Comparison of ENCODE assay signal across 9 mouse cellular contexts in genomic region chr7:37336171-37336850, GRCm38 (mm10).
DNase-seq lines count a peak whose midpoint lies in the region; ATAC-seq and TF ChIP-seq lines count a peak whose summit lies in the region.
"Had no signal": no experiment of that assay in that cellular context is flagged by ENCODE, and none has a peak within 500 bp of the region (broad histone marks: within the 10 kb centered on the region; RNA-seq: fewer than 3 reads in every experiment).

No protein-coding gene starts in this region.

- H3K27ac ChIP-seq in kidney, postnatal 0 days: no peak overlapping the region
- H3K27ac ChIP-seq in forebrain, embryonic 10.5 days: peak overlapping the region; percentile 83
- no peak overlapping the region for H3K27ac ChIP-seq in intestine, embryonic 16.5 days (ENCODE audit: low read length)
- H3K27ac ChIP-seq in neural tube, embryonic 15.5 days (replicated peaks): peak overlapping the region; percentile 82

- H3K9ac ChIP-seq in kidney, postnatal 0 days (ENCODE audit: low read depth, low read length): 0 out of 2 replicates have a peak overlapping the region, but pooled peaks have one; percentile 37
- peak overlapping the region; percentile 59 for H3K9ac ChIP-seq in intestine, embryonic 16.5 days (ENCODE audit: low read depth, low read length)
- peak overlapping the region; percentile 33; the same call in 1 of the 2 replicates for H3K9ac ChIP-seq in neural tube, embryonic 15.5 days (replicated peaks)

- H3K4me2 ChIP-seq in kidney, postnatal 0 days (ENCODE audit: low read length): peak overlapping the region; percentile 79
- H3K4me2 ChIP-seq in intestine, embryonic 16.5 days (ENCODE audit: low read depth, low read length): peak overlapping the region; percentile 71
- H3K4me2 ChIP-seq in neural tube, embryonic 15.5 days: peak overlapping the region; percentile 68

- no peaks in the 10 kb centered on the region for H3K9me3 ChIP-seq in kidney, postnatal 0 days (replicated peaks; ENCODE audit: low read length)
- 0 out of 2 replicates have a peak, but pooled peaks cover 4% of the 10 kb centered on the region for H3K9me3 ChIP-seq in forebrain, embryonic 10.5 days
- no peaks in the 10 kb centered on the region for H3K9me3 ChIP-seq in intestine, embryonic 16.5 days (ENCODE audit: control insufficient read depth, low read length)
- no peaks in the 10 kb centered on the region for H3K9me3 ChIP-seq in neural tube, embryonic 15.5 days (replicated peaks)

- peak overlapping the region; percentile 36 for H3K4me3 ChIP-seq in kidney, postnatal 0 days (replicated peaks; ENCODE audit: low read depth, low read length)
- H3K4me3 ChIP-seq in forebrain, embryonic 10.5 days: peak overlapping the region; percentile 51
- H3K4me3 ChIP-seq in intestine, embryonic 16.5 days (ENCODE audit: low read length): peak overlapping the region; percentile 39
- H3K4me3 ChIP-seq in neural tube, embryonic 15.5 days (replicated peaks): peak overlapping the region; percentile 36

- H3K4me1 ChIP-seq in kidney, postnatal 0 days (replicated peaks; ENCODE audit: insufficient read depth, low read length): peaks cover 12% of the 10 kb centered on the region; the same call in 1 of the 2 replicates
- peaks cover 56% of the 10 kb centered on the region for H3K4me1 ChIP-seq in forebrain, embryonic 10.5 days
- H3K4me1 ChIP-seq in intestine, embryonic 16.5 days (ENCODE audit: control insufficient read depth, insufficient read depth, low read length): peaks cover 11% of the 10 kb centered on the region; the same call in 1 of the 2 replicates
- peaks cover 46% of the 10 kb centered on the region for H3K4me1 ChIP-seq in neural tube, embryonic 15.5 days

- DNase-seq in kidney, postnatal 0 days (ENCODE audit: low spot score): no peak
- DNase-seq in kidney, adult 8-10 months: no peak
- no peak for DNase-seq in forebrain, embryonic 10.5 days (ENCODE audit: extremely low spot score, low spot score)
- DNase-seq in thymus, postnatal 14 days: no peak
- DNase-seq in spleen, postnatal 4 days (ENCODE audit: low spot score in 2 of 2): no peak
- DNase-seq in spleen, postnatal 10 days (ENCODE audit: low spot score in 2 of 2): no peak
- DNase-seq: thymus, postnatal 36 days had no signal

- ATAC-seq in kidney, postnatal 0 days (replicated peaks; ENCODE audit: low FRiP score, low read depth): no peak
- no peak for ATAC-seq in intestine, embryonic 16.5 days
- peak; percentile 35 for ATAC-seq in neural tube, embryonic 15.5 days (ENCODE audit: low FRiP score)

- no peaks in the 10 kb centered on the region for H3K36me3 ChIP-seq in kidney, postnatal 0 days (ENCODE audit: insufficient read depth, low read length)
- H3K36me3 ChIP-seq in forebrain, embryonic 10.5 days (replicated peaks): no peaks in the 10 kb centered on the region
- no peaks in the 10 kb centered on the region for H3K36me3 ChIP-seq in intestine, embryonic 16.5 days (ENCODE audit: control insufficient read depth, insufficient read depth, low read length)
- no peaks in the 10 kb centered on the region for H3K36me3 ChIP-seq in neural tube, embryonic 15.5 days

- 16% methylated on average over 12 of the region's 12 CpGs for WGBS in kidney, postnatal 0 days
- WGBS in forebrain, embryonic 10.5 days: 12% methylated on average over 12 of the region's 12 CpGs
- WGBS in intestine, embryonic 16.5 days: 25% methylated on average over 12 of the region's 12 CpGs
- 11% methylated on average over 12 of the region's 12 CpGs for WGBS in neural tube, embryonic 15.5 days

- TF ChIP-seq CTCF in kidney, postnatal 0 days (IDR thresholded peaks at IDR 0.05; ENCODE audit: low read depth): no peak

- peaks cover 13% of the 10 kb centered on the region; the same call in 1 of the 2 replicates for H3K27me3 ChIP-seq in kidney, postnatal 0 days (ENCODE audit: insufficient read depth, low read length)
- H3K27me3 ChIP-seq in forebrain, embryonic 10.5 days (ENCODE audit: poor library complexity, severe bottlenecking): peaks cover 51% of the 10 kb centered on the region
- peaks cover 2% of the 10 kb centered on the region; the same call in 1 of the 2 replicates for H3K27me3 ChIP-seq in intestine, embryonic 16.5 days (replicated peaks; ENCODE audit: control insufficient read depth, insufficient read depth, low read length)
- no peaks in the 10 kb centered on the region for H3K27me3 ChIP-seq in neural tube, embryonic 15.5 days (replicated peaks)

Comparison
In these comparisons a context has a peak if more than half of its experiments do, and no peak if none do; other contexts are left out.
1. H3K27ac ChIP-seq: peak in forebrain, embryonic 10.5 days (single experiment) and neural tube, embryonic 15.5 days (single experiment); none in kidney, postnatal 0 days (single experiment) and intestine, embryonic 16.5 days (single experiment).
2. Peak in every context shown above with its lines, with median percentiles within 50 percentile points of each other: H3K4me2 ChIP-seq, H3K4me3 ChIP-seq and H3K9ac ChIP-seq.